Mouse (Mus musculus) heart, embryonic 11.5 days (tissue): ENCODE measurements around the gene Gm49388. TPM values are rescaled to one million over a fixed set of nuclear protein-coding genes. Genes with fewer than 3 reads are reported as not detected.

Experiments
- ATAC-seq: fragments of 200-750 bp; cut with Nextera tagmentation; replicated peaks from 2 replicates; pipeline ENCODE4 v1.8.0; 2017; ENCODE audit warnings: moderate library complexity; ENCODE audit not compliant: insufficient number of reproducible peaks, low FRiP score, low TSS enrichment
- H3K27ac ChIP-seq: fragments of 300-500 bp; sonication (generic); 2 replicates; pipeline ENCODE4 v1.5.1; 2014; ENCODE audit warnings: mild to moderate bottlenecking, low read depth, low read length
- H3K27me3 ChIP-seq: fragments of 300-500 bp; sonication (generic); 2 replicates; pipeline ENCODE4 v1.6.1; 2014; ENCODE audit warnings: mild to moderate bottlenecking, low read length, mixed read lengths; ENCODE audit not compliant: control insufficient read depth, insufficient read depth
- H3K36me3 ChIP-seq: fragments of 300-500 bp; sonication (generic); 2 replicates; pipeline ENCODE4 v1.6.1; 2014; ENCODE audit warnings: mild to moderate bottlenecking, low read length, moderate library complexity, mixed read lengths; ENCODE audit not compliant: control insufficient read depth, insufficient read depth
- H3K4me1 ChIP-seq: fragments of 300-500 bp; sonication (generic); 2 replicates; pipeline ENCODE4 v1.6.1; 2014; ENCODE audit warnings: low read length; ENCODE audit not compliant: control insufficient read depth, insufficient read depth
- H3K4me2 ChIP-seq: fragments of 300-500 bp; sonication (generic); 2 replicates; pipeline ENCODE4 v1.6.1; 2014; ENCODE audit warnings: mild to moderate bottlenecking, moderate library complexity
- H3K4me3 ChIP-seq: fragments of 300-500 bp; sonication (generic); 2 replicates; pipeline ENCODE4 v1.5.1; 2014; ENCODE audit warnings: low read depth, low read length
- H3K9ac ChIP-seq: fragments of 300-500 bp; sonication (generic); 2 replicates; pipeline ENCODE4 v1.6.1; 2014; ENCODE audit warnings: mild to moderate bottlenecking, low read depth, low read length, moderate library complexity
- H3K9me3 ChIP-seq: fragments of 300-500 bp; sonication (generic); replicated peaks from 2 replicates; pipeline ENCODE4 v1.6.1; 2016; ENCODE audit warnings: low read length; ENCODE audit not compliant: control insufficient read depth
- WGBS: fragments of 180-500 bp; shearing (Covaris S2); extraction: QIAGEN DNeasy Blood & Tissue Kit; methylation state at CpG from one replicate; pipeline ENCODE4 v1.1.7; 2014; ENCODE audit not compliant: insufficient replicate concordance; 5-methylcytosine and 5-hydroxymethylcytosine counted together
- polyA plus RNA-seq: library from polyadenylated mRNA; unstranded; fragments of >200 nt; fragmentation: Nextera tagmentation; extraction: Ambion mirVana; gene quantifications from 2 replicates; pipeline ENCODE4 v1.2.1, GENCODE M21; 2014

The Gm49388 gene
- polyA plus RNA-seq, 1 experiment from 2014 or later, result not detected

GRCm38 (mm10) chr7:127763642-127764041, 21.8 kb upstream of the Gm49388 start:
- WGBS, result 90% methylated on average over 4 of the region's 4 CpGs
- no peak for ATAC-seq
- Histone ChIP-seq H3K4me3 (no peak overlapping the region), H3K4me1 (peaks cover 9% of the 10 kb centered on the region), H3K27me3 (peaks cover 8% of the 10 kb centered on the region), H3K27ac (no peak overlapping the region), H3K36me3 (peaks cover 19% of the 10 kb centered on the region), H3K9ac (no peak overlapping the region), H3K4me2 (no peak overlapping the region), H3K9me3 (no peaks in the 10 kb centered on the region)

- Histone ChIP-seq H3K9ac (no peak overlapping the region), H3K4me2 (no peak overlapping the region), H3K4me1 (peaks cover 16% of the 10 kb centered on the region), H3K9me3 (no peaks in the 10 kb centered on the region), H3K27ac (no peak overlapping the region), H3K4me3 (no peak overlapping the region), H3K27me3 (peaks cover 8% of the 10 kb centered on the region), H3K36me3 (peaks cover 19% of the 10 kb centered on the region)
- WGBS, result 77% methylated on average over 2 of the region's 2 CpGs
- no peak for ATAC-seq
Observed at GRCm38 (mm10) chr7:127765756-127766155, 19.7 kb upstream of the Gm49388 start.

DNA sequence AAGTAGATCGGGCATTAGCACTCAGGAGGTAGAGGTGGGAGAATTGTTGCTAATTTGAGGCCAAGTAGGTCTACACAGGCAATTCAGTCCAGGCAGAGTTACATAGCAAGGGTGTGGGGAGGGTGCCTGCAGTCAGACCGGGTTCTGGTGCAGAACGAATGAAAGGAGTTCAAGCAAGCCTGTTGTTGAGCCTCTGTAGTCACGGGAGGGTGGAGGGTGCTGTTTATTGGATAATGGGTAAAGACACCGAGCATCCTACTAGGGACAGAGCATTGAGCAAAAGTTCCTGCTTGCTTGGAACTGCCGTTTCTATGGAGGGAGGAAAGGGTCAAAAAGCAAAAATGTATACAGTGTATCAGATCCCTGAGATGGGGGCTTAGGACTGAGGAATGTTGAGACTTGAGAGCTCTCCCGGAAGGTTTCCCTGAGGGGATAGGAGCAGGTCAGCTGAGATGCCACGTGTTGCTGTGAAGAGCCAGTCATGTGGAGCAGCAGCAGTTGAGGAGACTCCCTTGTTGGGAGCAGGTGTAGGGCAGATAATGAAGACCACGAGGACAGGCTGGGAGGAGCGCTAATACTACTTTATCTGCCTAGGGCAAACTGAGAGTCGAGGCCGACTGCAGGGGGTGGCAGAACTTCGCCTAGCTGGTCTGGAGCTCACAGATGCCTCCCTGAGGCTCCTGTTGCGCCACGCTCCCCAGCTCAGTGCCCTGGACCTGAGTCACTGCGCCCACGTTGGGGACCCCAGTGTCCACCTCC, 18.4 kb upstream of the Gm49388 start:
- H3K27ac ChIP-seq, result peak overlapping the region; percentile 51; the same call in 1 of the 2 replicates
- peaks cover 8% of the 10 kb centered on the region for H3K27me3 ChIP-seq
- ATAC-seq, result peak; percentile 70
- H3K36me3 ChIP-seq, result peaks cover 19% of the 10 kb centered on the region
- no peaks in the 10 kb centered on the region for H3K9me3 ChIP-seq
- peak overlapping the region; percentile 1; the same call in 1 of the 2 replicates for H3K9ac ChIP-seq
- H3K4me3 ChIP-seq, result no peak overlapping the region
- WGBS, result 64% methylated on average over 17 of the region's 17 CpGs
- peaks cover 18% of the 10 kb centered on the region for H3K4me1 ChIP-seq
- peak overlapping the region; percentile 34 for H3K4me2 ChIP-seq

GRCm38 (mm10) chr7:127767671-127768345, 17.6 kb upstream of the Gm49388 start:
- H3K4me2 ChIP-seq, result peak overlapping the region; percentile 34
- ATAC-seq, result no peak
- no peaks in the 10 kb centered on the region for H3K9me3 ChIP-seq
- no peak overlapping the region for H3K4me3 ChIP-seq
- peaks cover 15% of the 10 kb centered on the region for H3K36me3 ChIP-seq
- peak overlapping the region; percentile 1; the same call in 1 of the 2 replicates for H3K9ac ChIP-seq
- H3K4me1 ChIP-seq, result peaks cover 18% of the 10 kb centered on the region
- H3K27me3 ChIP-seq, result peaks cover 4% of the 10 kb centered on the region
- WGBS, result 87% methylated on average over 19 of the region's 19 CpGs
- no peak overlapping the region for H3K27ac ChIP-seq

DNA sequence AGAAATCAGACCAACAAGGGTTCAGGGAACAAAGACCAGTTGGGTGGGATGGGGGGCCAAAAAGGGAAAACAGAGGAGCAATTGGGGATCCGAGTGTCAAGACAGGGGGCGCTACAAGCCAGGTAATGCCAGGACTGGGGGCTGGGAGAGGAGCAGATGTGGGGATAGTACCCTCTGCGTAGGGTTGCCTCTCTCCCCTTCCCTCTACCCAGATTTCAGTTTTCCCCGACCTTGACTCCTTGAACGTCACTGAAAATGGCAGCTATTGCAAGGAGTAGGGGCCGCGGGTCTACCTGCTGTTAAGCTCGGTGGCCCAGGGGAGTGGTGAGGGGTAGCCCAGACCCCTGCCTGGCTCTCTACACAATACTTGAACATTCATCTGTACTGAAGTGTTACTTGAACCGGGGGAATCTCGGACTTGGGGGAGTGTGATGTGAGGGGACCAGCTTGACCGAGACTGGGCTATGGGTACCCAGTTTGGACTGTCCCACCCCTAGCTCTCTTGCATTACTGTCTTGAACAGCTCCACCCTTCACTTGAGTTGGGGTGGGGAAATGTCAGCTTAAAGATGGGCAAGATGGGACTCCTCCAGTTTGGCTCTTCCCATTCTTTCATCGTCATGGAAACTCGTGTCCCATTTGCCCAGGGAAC, 16.9 kb upstream of the Gm49388 start:
- Histone ChIP-seq H3K9me3 (no peaks in the 10 kb centered on the region), H3K27me3 (peaks cover under 1% of the 10 kb centered on the region; the same call in 1 of the 2 replicates), H3K4me2 (peak overlapping the region; percentile 99), H3K9ac (no peak overlapping the region), H3K4me3 (no peak overlapping the region), H3K27ac (no peak overlapping the region), H3K4me1 (peaks cover 18% of the 10 kb centered on the region), H3K36me3 (peaks cover 14% of the 10 kb centered on the region)
- no peak for ATAC-seq
- 48% methylated on average over 13 of the region's 13 CpGs for WGBS

- 2% methylated on average over 16 of the region's 16 CpGs for WGBS
- peak overlapping the region; percentile 70 for H3K4me3 ChIP-seq
- no peaks in the 10 kb centered on the region for H3K9me3 ChIP-seq
- ATAC-seq, result peak; percentile 71
- H3K27me3 ChIP-seq, result no peaks in the 10 kb centered on the region
- H3K4me2 ChIP-seq, result peak overlapping the region; percentile 99
- H3K36me3 ChIP-seq, result peaks cover 10% of the 10 kb centered on the region
- peak overlapping the region; percentile 92 for H3K9ac ChIP-seq
- H3K4me1 ChIP-seq, result peaks cover 21% of the 10 kb centered on the region
- H3K27ac ChIP-seq, result peak overlapping the region; percentile 85
Observed at GRCm38 (mm10) chr7:127768997-127769593, 16.3 kb upstream of the Gm49388 start.

- H3K27me3 ChIP-seq, result no peaks in the 10 kb centered on the region
- peak within 1 kb of the TSS; percentile 85 for H3K27ac ChIP-seq
- no peaks in the 10 kb centered on the region for H3K9me3 ChIP-seq
- under 1% methylated on average over 24 of the region's 24 CpGs for WGBS
- H3K4me3 ChIP-seq, result peak within 1 kb of the TSS; percentile 70
- H3K4me1 ChIP-seq, result peaks cover 22% of the 10 kb centered on the region
- peak within 1 kb of the TSS; percentile 99 for H3K4me2 ChIP-seq
- H3K9ac ChIP-seq, result peak within 1 kb of the TSS; percentile 92
- peaks cover 9% of the 10 kb centered on the region for H3K36me3 ChIP-seq
- peak; percentile 74 for ATAC-seq
Observed at GRCm38 (mm10) chr7:127769651-127770038, 15.8 kb upstream of the Gm49388 start, which contains the start of gene Orai3. Gene Orai3 (plus strand): TSS chr7:127769815.
